Mouse (Mus musculus): ENCODE data around the gene Map3k11. TPM values are rescaled to one million over a fixed set of nuclear protein-coding genes. Genes with fewer than 3 reads are reported as not detected.

Map3k11 gene
- polyA plus RNA-seq, 1 experiment from 2014 or later = 30.6 TPM

DNA sequence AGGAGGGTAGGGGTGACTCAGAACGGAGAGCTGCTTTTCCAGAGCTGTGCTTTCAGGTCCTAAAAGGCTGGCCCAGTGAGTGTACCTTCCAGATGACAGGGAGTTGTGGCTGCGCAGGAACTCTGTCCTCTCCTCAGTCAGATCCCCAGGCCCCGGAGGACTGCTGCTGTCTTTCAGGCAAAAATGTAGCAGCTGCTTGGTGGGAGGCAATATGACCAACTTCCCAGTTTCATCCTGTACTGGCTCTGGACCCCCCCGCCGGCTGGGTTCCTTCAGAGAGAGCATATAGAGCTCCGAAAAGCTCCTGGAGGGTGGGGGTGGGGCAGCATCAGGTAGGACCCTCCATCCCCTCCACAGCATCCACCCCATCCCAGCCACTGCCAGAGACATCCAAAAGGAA lies 36.0 kb upstream of the Map3k11 start:
- no peaks in the 10 kb centered on the region for H3K9me3 ChIP-seq (replicated peaks)
- peaks cover 32% of the 10 kb centered on the region for H3K4me1 ChIP-seq (replicated peaks)
- 82% methylated on average over 6 of the region's 6 CpGs for WGBS
- H3K27ac ChIP-seq (ENCODE audit: poor library complexity, severe bottlenecking) = no peak overlapping the region
- peaks cover 71% of the 10 kb centered on the region for H3K36me3 ChIP-seq
- no peak overlapping the region for H3K4me2 ChIP-seq
- H3K27me3 ChIP-seq (replicated peaks) = peaks cover 22% of the 10 kb centered on the region
- no peak overlapping the region for H3K9ac ChIP-seq
- H3K4me3 ChIP-seq = no peak overlapping the region
- ATAC-seq (ENCODE audit: insufficient number of reproducible peaks, low FRiP score) = no peak

DNA sequence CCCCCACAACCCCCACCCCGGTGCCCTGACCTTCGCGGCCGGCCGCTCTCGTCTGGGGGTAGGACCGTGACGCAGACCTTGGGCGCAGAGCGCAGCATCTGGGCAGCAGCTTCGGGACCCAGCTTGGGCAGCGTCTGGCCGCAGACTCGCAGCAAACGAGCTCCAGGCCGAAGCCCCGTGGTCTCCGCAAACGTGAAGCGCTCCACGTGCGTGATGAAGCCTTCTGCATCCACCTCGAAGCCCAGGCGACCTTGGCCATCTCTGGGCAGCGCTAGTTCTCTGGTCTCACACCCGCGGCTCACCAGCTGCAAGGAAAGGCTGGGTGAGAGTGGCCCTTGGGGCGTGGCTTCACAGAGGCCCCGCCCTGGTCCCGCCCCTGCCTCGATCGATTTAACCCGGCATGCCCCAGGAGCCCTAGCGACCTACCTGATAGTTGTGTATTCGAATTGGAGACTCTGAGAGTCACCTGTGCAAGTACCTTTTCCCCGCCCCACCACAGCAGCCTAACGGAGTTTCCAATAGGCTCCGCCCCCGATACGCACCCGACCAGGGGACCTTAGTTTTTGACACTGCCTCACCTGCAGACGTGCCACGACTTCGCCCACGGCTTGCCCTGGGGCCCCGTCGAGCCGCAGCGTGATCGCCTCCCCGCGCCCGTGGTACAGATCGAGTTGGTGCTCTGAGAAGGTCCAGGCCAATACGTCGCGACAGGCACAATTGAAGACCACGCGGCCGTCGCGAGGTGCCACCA lies 34.4 kb upstream of the Map3k11 start:
- H3K9me3 ChIP-seq (replicated peaks) = no peaks in the 10 kb centered on the region
- peak overlapping the region; percentile 65 for H3K4me2 ChIP-seq
- no peak overlapping the region for H3K27ac ChIP-seq (ENCODE audit: poor library complexity, severe bottlenecking)
- ATAC-seq (ENCODE audit: insufficient number of reproducible peaks, low FRiP score) = peak; percentile 68
- WGBS = 17% methylated on average over 62 of the region's 62 CpGs
- peaks cover 76% of the 10 kb centered on the region for H3K36me3 ChIP-seq
- peaks cover 17% of the 10 kb centered on the region for H3K4me1 ChIP-seq (replicated peaks)
- peaks cover 22% of the 10 kb centered on the region for H3K27me3 ChIP-seq (replicated peaks)
- peak overlapping the region; percentile 4 for H3K9ac ChIP-seq
- peak overlapping the region; percentile 39 for H3K4me3 ChIP-seq

- Histone ChIP-seq H3K4me3 (peak overlapping the region; percentile 39), H3K9ac (peak overlapping the region; percentile 4; the same call in 1 of the 2 replicates), H3K27me3 (replicated peaks) (peaks cover 22% of the 10 kb centered on the region), H3K27ac (ENCODE audit: poor library complexity, severe bottlenecking) (no peak overlapping the region), H3K4me1 (replicated peaks) (peaks cover 10% of the 10 kb centered on the region), H3K9me3 (replicated peaks) (no peaks in the 10 kb centered on the region), H3K36me3 (peaks cover 83% of the 10 kb centered on the region), H3K4me2 (peak overlapping the region; percentile 65)
- ATAC-seq (ENCODE audit: insufficient number of reproducible peaks, low FRiP score) = no peak
- 22% methylated on average over 43 of the region's 43 CpGs for WGBS
Observed at GRCm38 (mm10) chr19:5654720-5655298, 33.7 kb upstream of the Map3k11 start.

GRCm38 (mm10) chr19:5660942-5661751 lies 27.4 kb upstream of the Map3k11 start:
- Histone ChIP-seq H3K27ac (ENCODE audit: poor library complexity, severe bottlenecking) (peak overlapping the region; percentile 50), H3K4me2 (peak overlapping the region; percentile 72), H3K4me3 (peak overlapping the region; percentile 18), H3K9ac (peak overlapping the region; percentile 40; the same call in 1 of the 2 replicates), H3K4me1 (replicated peaks) (peaks cover 47% of the 10 kb centered on the region), H3K27me3 (replicated peaks) (peaks cover 6% of the 10 kb centered on the region), H3K9me3 (replicated peaks) (no peaks in the 10 kb centered on the region), H3K36me3 (peaks cover 57% of the 10 kb centered on the region)
- ATAC-seq (ENCODE audit: insufficient number of reproducible peaks, low FRiP score) = no peak
- WGBS = 68% methylated on average over 16 of the region's 16 CpGs

DNA sequence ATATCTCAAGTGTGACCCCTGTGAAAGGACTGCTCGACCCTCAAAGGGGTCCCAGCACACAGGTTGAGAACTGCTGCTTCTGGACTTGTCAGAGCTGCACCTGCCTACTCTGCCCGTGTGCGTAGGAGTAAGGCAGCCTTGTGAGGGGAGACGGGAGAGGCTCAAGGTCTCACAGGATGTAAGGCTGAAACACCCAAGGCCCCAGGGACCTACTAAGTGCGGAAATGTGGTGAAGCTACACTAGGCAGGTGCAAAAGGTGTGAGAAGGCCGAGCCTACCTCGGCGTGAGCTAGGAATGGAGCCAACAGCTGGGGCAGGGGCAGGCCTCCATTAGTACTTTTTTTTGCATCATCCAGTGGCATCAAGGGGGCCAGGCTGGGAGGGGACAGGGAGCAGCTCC lies 26.2 kb upstream of the Map3k11 start:
- Histone ChIP-seq H3K4me3 (peak overlapping the region; percentile 55), H3K4me2 (peak overlapping the region; percentile 72), H3K9me3 (replicated peaks) (no peaks in the 10 kb centered on the region), H3K36me3 (peaks cover 60% of the 10 kb centered on the region), H3K9ac (peak overlapping the region; percentile 79), H3K4me1 (replicated peaks) (peaks cover 47% of the 10 kb centered on the region), H3K27me3 (replicated peaks) (no peaks in the 10 kb centered on the region), H3K27ac (ENCODE audit: poor library complexity, severe bottlenecking) (peak overlapping the region; percentile 78)
- ATAC-seq (ENCODE audit: insufficient number of reproducible peaks, low FRiP score) = no peak
- WGBS = 78% methylated on average over 8 of the region's 8 CpGs

DNA sequence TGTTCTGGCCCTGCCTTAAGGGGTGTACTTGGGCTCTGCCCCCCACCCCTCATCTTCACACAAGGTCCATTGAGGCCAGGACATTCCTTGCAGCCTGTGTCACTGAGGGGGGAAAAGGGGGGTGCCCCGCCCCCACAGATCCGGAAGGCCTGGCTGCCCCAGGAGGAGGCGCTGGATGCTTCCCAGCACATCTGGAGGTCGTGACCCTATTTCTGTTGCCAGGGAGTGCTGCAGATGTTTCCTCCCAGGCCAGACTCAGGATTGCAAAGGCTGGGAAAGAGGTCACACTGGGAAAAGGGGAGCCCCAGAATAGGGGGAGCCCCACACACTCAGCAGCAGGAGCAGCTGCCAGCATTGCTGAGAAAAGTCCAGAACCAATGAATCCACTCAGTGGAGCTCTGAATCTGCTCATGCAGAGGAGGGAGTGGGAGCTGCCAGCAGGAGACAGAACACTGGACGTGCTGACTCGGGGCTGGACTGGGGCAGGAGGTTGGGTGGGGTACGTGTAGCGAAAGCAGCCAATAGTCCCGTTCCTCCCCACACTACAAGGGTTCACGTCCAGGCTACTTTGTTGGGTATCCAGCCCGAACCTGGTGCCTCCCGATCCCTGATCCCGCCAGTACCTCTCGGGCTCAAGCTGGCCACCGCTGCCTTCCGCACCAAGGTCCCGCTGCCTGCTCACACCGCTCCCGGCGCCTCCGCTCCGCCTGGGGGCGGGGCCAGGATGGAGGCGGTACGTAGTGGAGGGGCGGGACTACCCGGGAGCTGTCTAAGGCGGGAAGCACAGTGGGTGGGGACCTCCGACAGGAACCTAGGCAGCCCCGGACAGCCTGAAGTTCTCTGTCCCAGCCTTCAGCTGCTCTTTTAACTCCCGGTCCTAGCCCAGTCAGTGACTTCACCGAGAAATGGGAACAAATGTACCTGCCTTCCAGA lies 25.3 kb upstream of the Map3k11 start, which contains the start of gene Sipa1:
TSS of gene Sipa1 (minus strand) at position 727 of the 933 bp plus-strand sequence.
- H3K4me1 ChIP-seq (replicated peaks) = peaks cover 47% of the 10 kb centered on the region
- WGBS = 1% methylated on average over 32 of the region's 32 CpGs
- peak within 1 kb of the TSS; percentile 55 for H3K4me3 ChIP-seq
- peak; percentile 93 for ATAC-seq (ENCODE audit: insufficient number of reproducible peaks, low FRiP score)
- no peaks in the 10 kb centered on the region for H3K27me3 ChIP-seq (replicated peaks)
- peak within 1 kb of the TSS; percentile 72 for H3K4me2 ChIP-seq
- H3K36me3 ChIP-seq = peaks cover 62% of the 10 kb centered on the region
- H3K9me3 ChIP-seq (replicated peaks) = no peaks in the 10 kb centered on the region
- H3K27ac ChIP-seq (ENCODE audit: poor library complexity, severe bottlenecking) = peak within 1 kb of the TSS; percentile 78
- peak within 1 kb of the TSS; percentile 79 for H3K9ac ChIP-seq

- ATAC-seq (ENCODE audit: insufficient number of reproducible peaks, low FRiP score) = no peak
- 90% methylated on average over 10 of the region's 10 CpGs for WGBS
- Histone ChIP-seq H3K4me2 (no peak overlapping the region), H3K27me3 (replicated peaks) (no peaks in the 10 kb centered on the region), H3K9ac (no peak overlapping the region), H3K36me3 (peaks cover 65% of the 10 kb centered on the region), H3K27ac (ENCODE audit: poor library complexity, severe bottlenecking) (no peak overlapping the region), H3K4me3 (no peak overlapping the region), H3K9me3 (replicated peaks) (no peaks in the 10 kb centered on the region), H3K4me1 (replicated peaks) (peaks cover 47% of the 10 kb centered on the region)
Observed at GRCm38 (mm10) chr19:5664669-5665257, 23.8 kb upstream of the Map3k11 start.

GRCm38 (mm10) chr19:5665465-5665864 lies 23.1 kb upstream of the Map3k11 start:
- Histone ChIP-seq H3K9ac (0 out of 2 replicates have a peak overlapping the region, but pooled peaks have one; percentile 10), H3K4me2 (no peak overlapping the region), H3K4me1 (replicated peaks) (peaks cover 43% of the 10 kb centered on the region), H3K4me3 (no peak overlapping the region), H3K27ac (ENCODE audit: poor library complexity, severe bottlenecking) (no peak overlapping the region), H3K27me3 (replicated peaks) (no peaks in the 10 kb centered on the region), H3K9me3 (replicated peaks) (no peaks in the 10 kb centered on the region), H3K36me3 (peaks cover 65% of the 10 kb centered on the region)
- ATAC-seq (ENCODE audit: insufficient number of reproducible peaks, low FRiP score) = peak; percentile 67
- WGBS = 71% methylated on average over 15 of the region's 15 CpGs

- H3K27me3 ChIP-seq (replicated peaks) = no peaks in the 10 kb centered on the region
- no peak overlapping the region for H3K4me2 ChIP-seq
- no peaks in the 10 kb centered on the region for H3K9me3 ChIP-seq (replicated peaks)
- WGBS = 90% methylated on average over 18 of the region's 18 CpGs
- peaks cover 34% of the 10 kb centered on the region for H3K4me1 ChIP-seq (replicated peaks)
- H3K4me3 ChIP-seq = no peak overlapping the region
- H3K9ac ChIP-seq = 0 out of 2 replicates have a peak overlapping the region, but pooled peaks have one; percentile 10
- H3K36me3 ChIP-seq = peaks cover 69% of the 10 kb centered on the region
- H3K27ac ChIP-seq (ENCODE audit: poor library complexity, severe bottlenecking) = no peak overlapping the region
- no peak for ATAC-seq (ENCODE audit: insufficient number of reproducible peaks, low FRiP score)
Observed at GRCm38 (mm10) chr19:5666386-5666785, 22.2 kb upstream of the Map3k11 start.

DNA sequence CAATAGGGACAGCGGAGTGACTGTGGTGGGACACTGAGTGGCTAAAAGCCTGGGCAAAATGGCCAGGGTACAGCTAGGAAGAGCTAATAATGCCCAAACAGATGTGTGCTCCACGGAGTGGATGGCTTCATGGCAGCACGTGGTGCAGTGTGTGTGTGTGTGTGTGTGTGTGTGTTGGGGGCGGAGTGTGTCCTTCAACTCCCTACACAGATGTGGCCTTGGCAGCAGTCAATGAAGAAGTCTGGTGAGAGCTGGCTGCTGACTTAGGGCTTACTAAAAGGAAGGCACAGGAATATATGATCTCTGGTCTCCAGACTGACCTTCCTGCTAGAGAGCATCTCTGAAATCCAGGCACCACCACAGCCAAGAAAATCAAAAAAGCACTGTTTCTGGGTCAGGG lies 20.2 kb upstream of the Map3k11 start:
- peaks cover 89% of the 10 kb centered on the region for H3K36me3 ChIP-seq
- ATAC-seq (ENCODE audit: insufficient number of reproducible peaks, low FRiP score) = no peak
- H3K4me3 ChIP-seq = no peak overlapping the region
- 88% methylated on average over 4 of the region's 4 CpGs for WGBS
- no peak overlapping the region for H3K27ac ChIP-seq (ENCODE audit: poor library complexity, severe bottlenecking)
- H3K4me2 ChIP-seq = no peak overlapping the region
- no peaks in the 10 kb centered on the region for H3K27me3 ChIP-seq (replicated peaks)
- no peak overlapping the region for H3K9ac ChIP-seq
- H3K9me3 ChIP-seq (replicated peaks) = no peaks in the 10 kb centered on the region
- peaks cover 17% of the 10 kb centered on the region for H3K4me1 ChIP-seq (replicated peaks)

Data from heart, embryonic 12.5 days (tissue).